Mouse (Mus musculus) ovary, postnatal 10 days (tissue): ENCODE measurements at regions not wholly inside any gene's neighbourhood (a gene's known extent, or its start where the extent isn't known, plus 50 kb on each side); places are given as distances from the start of the nearest gene placed in this dataset.

Source experiments
- DNase-seq: peaks from one replicate; pipeline ENCODE4 v3.0.0; 2022; ENCODE audit warnings: low spot score

GRCm38 (mm10) chr14:28775686-28776085, 242.3 kb upstream of the Lrtm1 start:
- DNase-seq = no peak

GRCm38 (mm10) chr14:28777791-28778190, 240.2 kb upstream of the Lrtm1 start:
- no peak for DNase-seq

GRCm38 (mm10) chr14:28781660-28782059, 236.3 kb upstream of the Lrtm1 start:
- no peak for DNase-seq

- DNase-seq = no peak
Measured at GRCm38 (mm10) chr14:28784106-28784633, 233.8 kb upstream of the Lrtm1 start.

GRCm38 (mm10) chr14:28798290-28798689, 219.7 kb upstream of the Lrtm1 start:
- no peak for DNase-seq

- no peak for DNase-seq
Measured at GRCm38 (mm10) chr14:28801681-28802080, 216.3 kb upstream of the Lrtm1 start.

GRCm38 (mm10) chr14:28802126-28802525, 215.9 kb upstream of the Lrtm1 start:
- no peak for DNase-seq

- DNase-seq = no peak
Measured at GRCm38 (mm10) chr14:28808094-28808493, 209.9 kb upstream of the Lrtm1 start.

- no peak for DNase-seq
Measured at GRCm38 (mm10) chr14:28809355-28809754, 208.7 kb upstream of the Lrtm1 start.

GRCm38 (mm10) chr14:28820970-28821369, 197.0 kb upstream of the Lrtm1 start:
- DNase-seq = no peak

- no peak for DNase-seq
Measured at GRCm38 (mm10) chr14:28827186-28827585, 190.8 kb upstream of the Lrtm1 start.

GRCm38 (mm10) chr14:28837117-28837516, 180.9 kb upstream of the Lrtm1 start:
- no peak for DNase-seq

GRCm38 (mm10) chr14:28848831-28849590, 169.0 kb upstream of the Lrtm1 start:
- DNase-seq = peak; percentile 12
